Mouse (Mus musculus): ENCODE data around the gene Abat. TPM values are rescaled to one million over a fixed set of nuclear protein-coding genes. Genes with fewer than 3 reads are reported as not detected.

Abat gene
- polyA plus RNA-seq, 1 experiment from 2014 or later = 84.9 TPM

- no peaks in the 10 kb centered on the region for H3K36me3 ChIP-seq (ENCODE audit: control insufficient read depth, insufficient read depth, low read length)
- H3K9ac ChIP-seq (replicated peaks; ENCODE audit: low read depth, low read length) = no peak overlapping the region
- H3K27ac ChIP-seq (ENCODE audit: low read depth, low read length) = no peak overlapping the region
- no peak overlapping the region for H3K4me2 ChIP-seq (ENCODE audit: low read depth, low read length)
- no peaks in the 10 kb centered on the region for H3K4me1 ChIP-seq (ENCODE audit: control insufficient read depth, insufficient read depth, low read length)
- no peak for ATAC-seq (ENCODE audit: low read depth)
- no peak overlapping the region for H3K4me3 ChIP-seq (ENCODE audit: low read depth, low read length)
- H3K27me3 ChIP-seq (ENCODE audit: control insufficient read depth, insufficient read depth, low read length) = no peaks in the 10 kb centered on the region
- H3K9me3 ChIP-seq (ENCODE audit: control insufficient read depth, low read length) = no peaks in the 10 kb centered on the region
- 75% methylated on average over 4 of the region's 4 CpGs for WGBS
These were observed 82.2 kb downstream of the Abat start for GRCm38 (mm10) chr16:8595411-8595810.

- H3K27me3 ChIP-seq (ENCODE audit: control insufficient read depth, insufficient read depth, low read length) = no peaks in the 10 kb centered on the region
- H3K36me3 ChIP-seq (ENCODE audit: control insufficient read depth, insufficient read depth, low read length) = 0 out of 2 replicates have a peak, but pooled peaks cover 2% of the 10 kb centered on the region
- no peak overlapping the region for H3K27ac ChIP-seq (ENCODE audit: low read depth, low read length)
- ATAC-seq (ENCODE audit: low read depth) = no peak
- H3K9ac ChIP-seq (replicated peaks; ENCODE audit: low read depth, low read length) = no peak overlapping the region
- H3K9me3 ChIP-seq (ENCODE audit: control insufficient read depth, low read length) = no peaks in the 10 kb centered on the region
- no peaks in the 10 kb centered on the region for H3K4me1 ChIP-seq (ENCODE audit: control insufficient read depth, insufficient read depth, low read length)
- H3K4me3 ChIP-seq (ENCODE audit: low read depth, low read length) = no peak overlapping the region
- H3K4me2 ChIP-seq (ENCODE audit: low read depth, low read length) = no peak overlapping the region
- WGBS = 69% methylated on average over 4 of the region's 4 CpGs
These were observed 83.1 kb downstream of the Abat start for GRCm38 (mm10) chr16:8596336-8596735.

GRCm38 (mm10) chr16:8597516-8597915 is 84.3 kb downstream of the Abat start:
- Histone ChIP-seq H3K4me1 (ENCODE audit: control insufficient read depth, insufficient read depth, low read length) (no peaks in the 10 kb centered on the region), H3K36me3 (ENCODE audit: control insufficient read depth, insufficient read depth, low read length) (peaks cover 9% of the 10 kb centered on the region; the same call in 1 of the 2 replicates)

GRCm38 (mm10) chr16:8603789-8604188 is 90.6 kb downstream of the Abat start:
- Histone ChIP-seq H3K4me2 (ENCODE audit: low read depth, low read length) (no peak overlapping the region), H3K36me3 (ENCODE audit: control insufficient read depth, insufficient read depth, low read length) (peaks cover 34% of the 10 kb centered on the region), H3K27ac (ENCODE audit: low read depth, low read length) (no peak overlapping the region), H3K4me1 (ENCODE audit: control insufficient read depth, insufficient read depth, low read length) (no peaks in the 10 kb centered on the region), H3K9ac (replicated peaks; ENCODE audit: low read depth, low read length) (no peak overlapping the region), H3K9me3 (ENCODE audit: control insufficient read depth, low read length) (no peaks in the 10 kb centered on the region), H3K4me3 (ENCODE audit: low read depth, low read length) (no peak overlapping the region), H3K27me3 (ENCODE audit: control insufficient read depth, insufficient read depth, low read length) (no peaks in the 10 kb centered on the region)
- WGBS = 84% methylated on average over 3 of the region's 3 CpGs
- ATAC-seq (ENCODE audit: low read depth) = no peak

More at GRCm38 (mm10) chr16:8597516-8597915, 84.3 kb downstream of the Abat start:
- Histone ChIP-seq H3K9ac (replicated peaks; ENCODE audit: low read depth, low read length) (no peak overlapping the region), H3K9me3 (ENCODE audit: control insufficient read depth, low read length) (no peaks in the 10 kb centered on the region), H3K4me2 (ENCODE audit: low read depth, low read length) (no peak overlapping the region), H3K4me3 (ENCODE audit: low read depth, low read length) (no peak overlapping the region), H3K27me3 (ENCODE audit: control insufficient read depth, insufficient read depth, low read length) (no peaks in the 10 kb centered on the region), H3K27ac (ENCODE audit: low read depth, low read length) (no peak overlapping the region)
- 92% methylated on average over 5 of the region's 5 CpGs for WGBS
- ATAC-seq (ENCODE audit: low read depth) = no peak

- H3K27me3 ChIP-seq (ENCODE audit: control insufficient read depth, insufficient read depth, low read length) = no peaks in the 10 kb centered on the region
- H3K4me2 ChIP-seq (ENCODE audit: low read depth, low read length) = no peak overlapping the region
- no peaks in the 10 kb centered on the region for H3K9me3 ChIP-seq (ENCODE audit: control insufficient read depth, low read length)
- no peaks in the 10 kb centered on the region for H3K4me1 ChIP-seq (ENCODE audit: control insufficient read depth, insufficient read depth, low read length)
- no peak overlapping the region for H3K27ac ChIP-seq (ENCODE audit: low read depth, low read length)
- peaks cover 47% of the 10 kb centered on the region for H3K36me3 ChIP-seq (ENCODE audit: control insufficient read depth, insufficient read depth, low read length)
- 86% methylated on average over 3 of the region's 3 CpGs for WGBS
- H3K9ac ChIP-seq (replicated peaks; ENCODE audit: low read depth, low read length) = no peak overlapping the region
- ATAC-seq (ENCODE audit: low read depth) = no peak
- no peak overlapping the region for H3K4me3 ChIP-seq (ENCODE audit: low read depth, low read length)
These were observed 97.2 kb downstream of the Abat start for GRCm38 (mm10) chr16:8610397-8610796.

- no peak overlapping the region for H3K4me2 ChIP-seq (ENCODE audit: low read depth, low read length)
- ATAC-seq (ENCODE audit: low read depth) = no peak
These were observed 99.2 kb downstream of the Abat start for GRCm38 (mm10) chr16:8612214-8613005.

GRCm38 (mm10) chr16:8613039-8613438 is 99.8 kb downstream of the Abat start:
- no peak overlapping the region for H3K27ac ChIP-seq (ENCODE audit: low read depth, low read length)
- no peak overlapping the region for H3K4me3 ChIP-seq (ENCODE audit: low read depth, low read length)
- H3K27me3 ChIP-seq (ENCODE audit: control insufficient read depth, insufficient read depth, low read length) = no peaks in the 10 kb centered on the region
- 86% methylated on average over 4 of the region's 4 CpGs for WGBS
- no peaks in the 10 kb centered on the region for H3K9me3 ChIP-seq (ENCODE audit: control insufficient read depth, low read length)
- H3K4me2 ChIP-seq (ENCODE audit: low read depth, low read length) = no peak overlapping the region
- no peak overlapping the region for H3K9ac ChIP-seq (replicated peaks; ENCODE audit: low read depth, low read length)
- peaks cover 49% of the 10 kb centered on the region for H3K36me3 ChIP-seq (ENCODE audit: control insufficient read depth, insufficient read depth, low read length)
- H3K4me1 ChIP-seq (ENCODE audit: control insufficient read depth, insufficient read depth, low read length) = no peaks in the 10 kb centered on the region
- no peak for ATAC-seq (ENCODE audit: low read depth)

More at GRCm38 (mm10) chr16:8612214-8613005, 99.2 kb downstream of the Abat start:
- H3K36me3 ChIP-seq (ENCODE audit: control insufficient read depth, insufficient read depth, low read length) = peaks cover 53% of the 10 kb centered on the region
- H3K9me3 ChIP-seq (ENCODE audit: control insufficient read depth, low read length) = no peaks in the 10 kb centered on the region
- WGBS = 78% methylated on average over 8 of the region's 8 CpGs
- no peak overlapping the region for H3K4me3 ChIP-seq (ENCODE audit: low read depth, low read length)
- no peaks in the 10 kb centered on the region for H3K27me3 ChIP-seq (ENCODE audit: control insufficient read depth, insufficient read depth, low read length)
- H3K9ac ChIP-seq (replicated peaks; ENCODE audit: low read depth, low read length) = no peak overlapping the region
- no peak overlapping the region for H3K27ac ChIP-seq (ENCODE audit: low read depth, low read length)
- no peaks in the 10 kb centered on the region for H3K4me1 ChIP-seq (ENCODE audit: control insufficient read depth, insufficient read depth, low read length)

GRCm38 (mm10) chr16:8613447-8613846 is 100.2 kb downstream of the Abat start:
- ATAC-seq (ENCODE audit: low read depth) = no peak
- Histone ChIP-seq H3K4me2 (ENCODE audit: low read depth, low read length) (no peak overlapping the region), H3K4me1 (ENCODE audit: control insufficient read depth, insufficient read depth, low read length) (no peaks in the 10 kb centered on the region), H3K27ac (ENCODE audit: low read depth, low read length) (no peak overlapping the region), H3K9me3 (ENCODE audit: control insufficient read depth, low read length) (no peaks in the 10 kb centered on the region), H3K9ac (replicated peaks; ENCODE audit: low read depth, low read length) (no peak overlapping the region), H3K27me3 (ENCODE audit: control insufficient read depth, insufficient read depth, low read length) (no peaks in the 10 kb centered on the region), H3K36me3 (ENCODE audit: control insufficient read depth, insufficient read depth, low read length) (peaks cover 48% of the 10 kb centered on the region), H3K4me3 (ENCODE audit: low read depth, low read length) (no peak overlapping the region)
- 86% methylated on average over 3 of the region's 3 CpGs for WGBS

GRCm38 (mm10) chr16:8619659-8620314 is 106.6 kb downstream of the Abat start:
- Histone ChIP-seq H3K9ac (replicated peaks; ENCODE audit: low read depth, low read length) (no peak overlapping the region), H3K4me1 (ENCODE audit: control insufficient read depth, insufficient read depth, low read length) (no peaks in the 10 kb centered on the region), H3K4me2 (ENCODE audit: low read depth, low read length) (no peak overlapping the region), H3K4me3 (ENCODE audit: low read depth, low read length) (no peak overlapping the region), H3K9me3 (ENCODE audit: control insufficient read depth, low read length) (no peaks in the 10 kb centered on the region), H3K36me3 (ENCODE audit: control insufficient read depth, insufficient read depth, low read length) (peaks cover 23% of the 10 kb centered on the region; the same call in 1 of the 2 replicates), H3K27ac (ENCODE audit: low read depth, low read length) (no peak overlapping the region), H3K27me3 (ENCODE audit: control insufficient read depth, insufficient read depth, low read length) (no peaks in the 10 kb centered on the region)
- ATAC-seq (ENCODE audit: low read depth) = no peak
- WGBS = 12% methylated on average over 10 of the region's 10 CpGs
